Mouse (Mus musculus) G1E (cell line): ENCODE data around the gene Asic2. TPM values are rescaled to one million over a fixed set of nuclear protein-coding genes. Genes with fewer than 3 reads are reported as not detected.

Experiments used
- ATAC-seq: 2 replicates; pipeline ENCODE4 v1.8.0; 2016; ENCODE audit warnings: mild to moderate bottlenecking; ENCODE audit not compliant: insufficient number of reproducible peaks, poor library complexity, low FRiP score, severe bottlenecking; ENCODE audit errors: extremely low read depth
- DNase-seq: peaks from one replicate; pipeline ENCODE4 v3.0.0; 2012; ENCODE audit warnings: low spot score
- H3K27me3 ChIP-seq: 2 replicates; pipeline ENCODE4 v1.6.1; 2012; ENCODE audit warnings: mild to moderate bottlenecking, low read length, inconsistent platforms; ENCODE audit not compliant: insufficient read depth
- H3K36me3 ChIP-seq: replicated peaks from 2 replicates; pipeline ENCODE3; 2012; ENCODE audit warnings: mild to moderate bottlenecking, inconsistent platforms
- H3K4me1 ChIP-seq: 2 replicates; pipeline ENCODE4 v1.6.1; 2012; ENCODE audit warnings: low read depth, low read length, inconsistent platforms, mixed read lengths; ENCODE audit not compliant: insufficient read depth
- H3K4me3 ChIP-seq: 2 replicates; pipeline ENCODE4 v1.5.1; 2012; ENCODE audit warnings: low read depth, mild to moderate bottlenecking, inconsistent platforms, low read length, moderate library complexity, mixed read lengths
- H3K9me3 ChIP-seq: replicated peaks from 2 replicates; pipeline ENCODE4 v1.6.1; 2012; ENCODE audit warnings: inconsistent platforms
- CTCF ChIP-seq: IDR thresholded peaks from 2 replicates; pipeline ENCODE4 v1.5.1; 2012; ENCODE audit warnings: low read depth, low read length, inconsistent platforms, mixed read lengths
- GATA1 ChIP-seq: IDR thresholded peaks from 2 replicates; pipeline ENCODE4 v1.6.1; 2012; ENCODE audit warnings: borderline replicate concordance, low read length, inconsistent platforms, mixed read lengths
- GATA2 ChIP-seq: IDR thresholded peaks from 2 replicates; pipeline ENCODE4 v1.6.1; 2012; ENCODE audit warnings: low read depth, low read length, inconsistent platforms, borderline replicate concordance
- POLR2AphosphoS5 ChIP-seq: IDR thresholded peaks from 2 replicates; pipeline ENCODE4 v1.6.1; 2012; ENCODE audit warnings: low read depth, low read length, inconsistent platforms; ENCODE audit not compliant: insufficient replicate concordance
- TAL1 ChIP-seq: conservative IDR thresholded peaks from 2 replicates; pipeline ENCODE4 v1.6.1; 2012; ENCODE audit warnings: low read depth, low read length, inconsistent platforms, mixed read lengths
- polyA plus RNA-seq: library from polyadenylated mRNA; stranded (reverse); fragments of >175 nt; gene quantifications from 2 replicates; pipeline ENCODE4 v1.2.3, GENCODE M21; 2012
- total RNA-seq, 2 experiments: library from RNA; stranded (forward) in 1 of 2; stranded (reverse) in 1 of 2; fragments of 200-1000 nt in 1 of 2; fragments of >200 nt in 1 of 2; fragmentation: Nextera tagmentation in 1 of 2; gene quantifications; 2 replicates each; pipeline ENCODE4 v1.2.3; 2014 to 2017

Gene Asic2
- total and polyA plus RNA-seq, 3 experiments = 0.16 TPM; not detected in 2

DNA sequence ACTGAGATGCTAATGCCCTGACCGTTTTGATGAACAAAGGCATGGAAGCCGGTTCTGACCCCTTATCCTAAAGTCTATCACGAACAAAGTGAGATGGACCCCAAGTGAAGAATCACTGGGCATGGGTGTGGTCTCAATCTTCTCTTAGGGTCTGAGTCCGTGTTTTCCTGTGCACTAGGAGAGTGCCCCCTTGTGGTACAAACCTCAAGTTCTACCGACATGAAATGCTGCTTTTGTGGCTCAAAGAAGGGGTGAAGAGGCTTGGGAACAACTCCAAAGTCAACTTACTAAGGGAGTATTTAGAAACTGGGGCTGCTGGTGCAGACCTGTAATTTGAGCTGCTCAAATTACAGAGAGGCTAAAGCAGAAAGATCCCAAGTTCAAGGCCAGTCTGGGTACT lies 1116.4 kb downstream of the Asic2 start:
- TF ChIP-seq POLR2AphosphoS5 = no peak
- TF ChIP-seq CTCF = no peak
- no peak for TF ChIP-seq GATA1
- TF ChIP-seq TAL1 = no peak
- no peak for TF ChIP-seq GATA2
- ATAC-seq = no peak
- no peaks in the 10 kb centered on the region for H3K36me3 ChIP-seq
- DNase-seq = no peak
- H3K9me3 ChIP-seq = peaks cover 72% of the 10 kb centered on the region
- no peak overlapping the region for H3K4me3 ChIP-seq
- H3K4me1 ChIP-seq = no peaks in the 10 kb centered on the region
- H3K27me3 ChIP-seq = no peaks in the 10 kb centered on the region

DNA sequence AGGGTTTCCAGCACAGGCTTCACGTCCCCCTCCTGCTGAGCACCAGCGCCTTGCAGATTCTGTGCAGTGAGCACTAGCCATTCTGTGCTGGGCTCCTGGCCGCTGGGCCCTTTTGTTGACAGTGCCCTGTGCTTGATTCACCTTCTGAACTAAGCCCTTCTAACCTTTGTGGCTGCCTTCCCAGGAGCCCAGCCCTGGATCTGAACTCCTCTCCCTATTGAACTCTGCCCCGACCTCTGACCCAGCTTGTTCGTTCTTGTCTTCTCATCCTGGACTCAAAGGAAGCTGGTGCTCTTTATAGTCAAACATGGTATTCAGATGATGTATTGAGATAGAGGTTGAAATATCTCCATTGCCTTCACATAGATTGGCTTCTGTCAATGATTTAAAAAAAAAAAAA lies 1120.1 kb downstream of the Asic2 start:
- Histone ChIP-seq H3K4me3 (no peak overlapping the region), H3K4me1 (no peaks in the 10 kb centered on the region), H3K9me3 (peaks cover 55% of the 10 kb centered on the region), H3K36me3 (no peaks in the 10 kb centered on the region), H3K27me3 (no peaks in the 10 kb centered on the region)
- no peak for DNase-seq
- TF ChIP-seq GATA2 = no peak
- TF ChIP-seq POLR2AphosphoS5 = no peak
- TF ChIP-seq GATA1 = no peak
- TF ChIP-seq TAL1 = no peak
- no peak for TF ChIP-seq CTCF
- ATAC-seq = no peak

- Histone ChIP-seq H3K4me3 (no peak overlapping the region), H3K36me3 (no peaks in the 10 kb centered on the region), H3K27me3 (no peaks in the 10 kb centered on the region), H3K9me3 (peaks cover 61% of the 10 kb centered on the region), H3K4me1 (no peaks in the 10 kb centered on the region)
- DNase-seq = no peak
- ATAC-seq = no peak
- TF ChIP-seq GATA1 = no peak
Measured at GRCm38 (mm10) chr11:80846115-80846514, 1122.1 kb downstream of the Asic2 start.

DNA sequence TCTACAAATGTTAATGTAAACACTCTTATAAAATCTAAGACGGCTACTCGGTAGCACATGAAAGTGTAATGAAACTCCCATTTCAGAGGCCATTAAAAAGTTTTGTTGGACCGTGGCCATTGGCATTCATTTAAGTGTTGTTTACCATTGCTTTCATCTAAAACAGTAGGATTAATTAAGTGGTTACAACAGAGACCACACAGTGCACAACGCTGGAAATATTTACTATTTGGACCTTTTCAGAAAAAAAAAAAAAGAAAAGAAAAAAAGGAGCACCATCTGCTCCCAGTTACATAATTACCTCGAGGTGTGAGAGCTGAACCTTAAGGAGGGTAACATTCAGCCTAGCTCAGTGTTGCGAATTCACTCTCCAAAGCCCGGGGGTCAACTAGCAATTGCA lies 1122.8 kb downstream of the Asic2 start:
- ATAC-seq (no peak), DNase-seq (no peak)
- no peaks in the 10 kb centered on the region for H3K4me1 ChIP-seq
- no peaks in the 10 kb centered on the region for H3K27me3 ChIP-seq
- peaks cover 55% of the 10 kb centered on the region for H3K9me3 ChIP-seq
- no peak overlapping the region for H3K4me3 ChIP-seq
- TF ChIP-seq GATA2 = no peak
- no peak for TF ChIP-seq TAL1
- no peak for TF ChIP-seq CTCF
- no peak for TF ChIP-seq POLR2AphosphoS5
- H3K36me3 ChIP-seq = no peaks in the 10 kb centered on the region

DNA sequence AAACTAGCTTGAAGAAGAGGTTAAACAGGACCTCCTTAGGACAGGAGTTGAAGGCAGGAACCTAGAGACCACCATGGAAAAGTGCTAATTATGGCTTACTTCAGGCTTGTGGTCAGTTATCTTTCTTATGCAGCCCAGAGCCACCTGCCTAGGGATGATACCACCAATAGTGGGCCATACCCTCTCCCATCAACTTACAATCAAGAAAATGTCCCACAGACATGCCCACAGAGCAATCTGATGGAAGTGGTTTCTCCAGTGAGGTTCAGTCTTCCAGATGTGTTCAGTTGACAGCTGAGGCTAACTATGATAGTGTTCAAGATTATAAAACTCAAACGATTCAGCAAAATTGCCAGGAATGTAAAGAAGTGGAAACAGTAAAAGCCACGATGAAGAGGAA lies 1124.8 kb downstream of the Asic2 start:
- no peak for ATAC-seq
- Histone ChIP-seq H3K27me3 (no peaks in the 10 kb centered on the region), H3K4me1 (no peaks in the 10 kb centered on the region), H3K36me3 (no peaks in the 10 kb centered on the region), H3K4me3 (no peak overlapping the region), H3K9me3 (peaks cover 42% of the 10 kb centered on the region)
- no peak for DNase-seq
- TF ChIP-seq TAL1 (no peak), GATA1 (no peak), GATA2 (no peak), CTCF (no peak), POLR2AphosphoS5 (no peak)

DNA sequence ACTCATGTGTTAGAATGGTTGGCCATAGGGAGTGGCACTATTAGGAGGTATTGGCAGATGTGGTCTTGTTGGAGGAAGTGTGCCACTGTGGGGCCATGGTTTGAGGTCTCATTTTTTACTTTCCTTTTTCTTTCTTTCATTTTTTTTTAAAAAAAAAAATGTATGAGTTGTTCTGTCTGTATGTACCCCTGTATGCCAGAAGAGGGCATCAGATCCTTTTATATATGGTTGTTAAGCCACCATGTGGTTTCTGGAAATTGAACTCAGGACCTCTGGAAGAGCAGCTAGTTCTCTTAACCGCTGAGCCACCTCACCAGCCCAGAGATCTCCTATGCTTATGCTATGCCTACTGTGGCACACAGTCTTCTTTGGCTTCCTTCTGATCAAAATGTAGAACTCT lies 1129.5 kb downstream of the Asic2 start:
- no peak overlapping the region for H3K4me3 ChIP-seq
- DNase-seq (no peak), ATAC-seq (no peak)
- TF ChIP-seq CTCF (no peak), TAL1 (no peak), GATA2 (no peak), POLR2AphosphoS5 (no peak), GATA1 (no peak)
- H3K27me3 ChIP-seq = no peaks in the 10 kb centered on the region
- H3K36me3 ChIP-seq = no peaks in the 10 kb centered on the region
- H3K4me1 ChIP-seq = no peaks in the 10 kb centered on the region
- peaks cover 46% of the 10 kb centered on the region for H3K9me3 ChIP-seq

DNA sequence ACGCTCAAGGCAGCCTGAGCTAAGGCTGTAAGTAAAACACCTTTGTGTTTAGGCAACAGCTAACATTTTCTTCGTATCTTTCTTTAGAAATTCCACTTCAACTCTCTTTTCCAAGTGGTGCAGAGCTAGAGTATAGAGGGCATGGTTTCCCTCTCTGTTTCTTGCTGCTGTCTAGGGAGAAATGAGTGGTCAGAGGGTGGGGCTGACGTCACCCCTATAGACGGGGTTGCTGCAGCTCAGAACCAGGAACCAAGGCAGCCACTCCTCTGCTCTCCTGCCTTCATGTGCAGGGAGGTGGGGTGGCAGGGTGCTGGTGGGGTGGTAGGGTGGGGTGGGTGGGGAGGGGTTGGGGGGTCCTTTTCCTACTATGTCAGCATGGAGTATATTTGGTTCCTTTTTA lies 1132.4 kb downstream of the Asic2 start:
- no peaks in the 10 kb centered on the region for H3K36me3 ChIP-seq
- no peak for TF ChIP-seq POLR2AphosphoS5
- TF ChIP-seq TAL1 = no peak
- no peak for TF ChIP-seq CTCF
- TF ChIP-seq GATA1 = no peak
- no peak overlapping the region for H3K4me3 ChIP-seq
- H3K4me1 ChIP-seq = no peaks in the 10 kb centered on the region
- peaks cover 50% of the 10 kb centered on the region for H3K9me3 ChIP-seq
- DNase-seq (no peak), ATAC-seq (no peak)
- no peaks in the 10 kb centered on the region for H3K27me3 ChIP-seq
